Mouse (Mus musculus): ENCODE data around the gene Wdr53.
"Not testable (repeated sequence)": the region's sequence is repeated elsewhere in the genome, so short reads cannot be mapped to it uniquely, and the experiment has no call there.

Gene Wdr53

GRCm38 (mm10) chr16:32246952-32247370 is at the start of gene Wdr53, which contains the start of gene Fbxo45:
Wdr53 (plus strand) TSS chr16:32247227.
Fbxo45 (minus strand) TSS chr16:32247158.
- DNase-seq (ENCODE audit: low read depth, low spot score), result peak; percentile 92

DNA sequence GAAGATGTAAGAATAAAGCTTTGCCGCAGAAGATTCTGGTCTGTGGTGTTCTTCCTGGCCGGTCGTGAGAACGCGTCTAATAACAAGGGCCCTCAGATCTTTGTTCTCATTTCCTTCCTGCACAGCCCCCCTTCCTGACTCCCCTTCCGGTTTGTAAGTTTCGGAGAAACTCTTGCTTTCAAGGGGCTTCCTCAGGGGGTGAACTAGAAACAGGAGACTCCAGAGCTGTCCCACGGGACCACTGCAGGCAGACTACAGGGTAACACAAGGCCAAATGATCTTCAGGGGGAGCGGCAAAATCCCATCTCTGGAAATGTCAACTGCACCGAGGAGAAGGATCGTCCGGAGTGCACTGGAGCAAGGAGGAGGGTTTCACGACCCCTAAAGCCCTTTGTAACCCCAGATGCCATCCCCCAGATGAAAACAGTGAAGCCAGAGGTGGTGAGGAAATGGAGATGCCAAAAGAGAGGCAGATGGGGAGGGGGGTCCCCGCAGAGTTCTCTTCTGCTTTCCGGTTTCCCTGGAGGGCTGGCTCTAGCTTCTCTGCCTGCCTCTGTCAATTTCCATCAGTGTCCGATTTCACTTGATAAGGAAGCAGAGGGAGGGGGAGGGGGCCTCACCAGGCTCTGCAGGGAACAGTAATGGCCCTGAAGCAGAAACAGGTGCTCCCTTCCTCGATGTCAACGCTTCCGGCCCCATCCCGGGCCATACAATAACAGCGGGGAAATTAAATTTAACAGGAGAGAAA is 46.6 kb upstream of the Wdr53 start:
- no peak for DNase-seq (ENCODE audit: low read depth, low spot score)

- DNase-seq (ENCODE audit: low read depth, low spot score), result no peak
These were observed 46.1 kb upstream of the Wdr53 start for GRCm38 (mm10) chr16:32201004-32201325.

DNA sequence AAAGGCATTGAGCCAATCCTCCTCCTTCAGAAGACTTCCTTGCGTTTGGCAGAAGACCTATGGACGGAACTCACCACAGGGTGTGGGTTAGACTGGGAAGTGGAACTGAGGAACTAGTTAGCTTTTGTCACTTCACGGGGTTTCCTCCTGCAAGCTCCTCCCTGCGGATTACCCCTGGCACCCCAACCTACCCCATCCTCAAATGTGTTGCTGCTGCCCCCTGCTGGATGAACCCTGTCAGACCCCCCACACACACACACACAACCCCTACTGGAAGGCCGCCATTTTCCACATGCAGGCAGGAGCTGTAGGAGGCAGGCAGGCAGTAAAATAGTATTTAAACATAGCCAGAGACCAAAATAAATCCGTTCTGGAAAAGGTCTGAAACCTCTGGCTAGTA is 44.3 kb upstream of the Wdr53 start:
- peak; percentile 3 for DNase-seq (ENCODE audit: low read depth, low spot score)

- DNase-seq (ENCODE audit: low read depth, low spot score), result no peak
These were observed 42.1 kb upstream of the Wdr53 start for GRCm38 (mm10) chr16:32204902-32205301.

DNA sequence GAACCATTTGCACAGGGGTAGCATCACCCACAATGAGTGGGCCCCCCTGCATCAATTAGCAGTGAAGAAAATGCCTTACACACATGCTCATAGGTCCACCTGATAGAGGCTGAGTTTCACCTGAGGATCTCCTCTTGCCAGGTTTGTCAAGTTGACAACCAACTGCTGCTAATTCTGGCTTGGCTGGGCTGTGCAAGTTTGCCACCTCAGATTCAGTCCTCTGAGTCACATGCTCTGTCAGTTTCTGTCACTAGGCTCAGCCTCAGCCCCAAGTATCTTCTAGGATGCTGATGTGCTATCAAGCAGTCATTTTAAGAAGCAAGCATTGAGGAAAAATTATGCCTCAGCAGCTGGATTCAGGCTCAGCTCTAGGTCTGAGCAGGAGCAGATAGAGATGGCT is 32.9 kb upstream of the Wdr53 start:
- DNase-seq (ENCODE audit: low read depth, low spot score), result no peak

- no peak for DNase-seq (ENCODE audit: low read depth, low spot score)
These were observed 32.0 kb upstream of the Wdr53 start for GRCm38 (mm10) chr16:32214804-32215576.

DNA sequence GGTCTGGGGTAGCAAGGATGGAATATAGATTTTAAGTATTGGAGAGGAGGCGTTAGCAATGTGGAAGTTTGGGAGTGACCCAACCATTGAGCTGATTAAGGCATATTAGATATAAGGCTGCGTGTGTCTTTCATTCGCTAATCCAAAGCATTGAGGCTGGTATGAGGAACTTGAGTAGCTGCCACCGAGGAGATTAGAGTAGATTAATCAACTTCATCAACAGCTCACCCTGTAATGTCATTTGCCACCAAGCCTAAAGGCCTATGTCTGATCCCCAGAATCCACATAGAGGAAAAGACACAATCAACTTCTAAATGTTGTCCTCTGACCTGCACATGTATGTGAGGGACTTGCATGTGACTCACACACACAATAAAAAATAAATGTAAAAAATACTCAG is 25.2 kb upstream of the Wdr53 start:
- DNase-seq (ENCODE audit: low read depth, low spot score), result no peak

DNA sequence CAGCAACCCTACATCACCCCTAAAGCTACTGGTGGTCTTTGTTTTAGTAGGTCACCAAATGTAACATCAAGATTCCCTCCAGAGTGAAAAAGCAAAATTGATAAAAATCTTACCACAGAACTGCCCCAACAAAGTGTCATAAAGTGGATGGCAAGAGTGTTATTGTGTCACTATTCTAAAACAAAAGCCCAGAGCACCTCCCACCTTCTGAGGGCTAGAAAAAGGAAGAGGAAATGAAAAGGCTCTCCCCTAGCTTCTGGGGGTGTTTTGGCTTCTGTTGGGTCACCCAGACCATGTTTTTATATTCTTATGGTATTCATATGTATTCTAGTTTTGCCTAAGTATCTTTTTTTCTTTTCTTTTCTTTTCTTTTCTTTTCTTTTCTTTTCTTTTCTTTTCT is 24.6 kb upstream of the Wdr53 start:
- DNase-seq (ENCODE audit: low read depth, low spot score), result no peak

DNA sequence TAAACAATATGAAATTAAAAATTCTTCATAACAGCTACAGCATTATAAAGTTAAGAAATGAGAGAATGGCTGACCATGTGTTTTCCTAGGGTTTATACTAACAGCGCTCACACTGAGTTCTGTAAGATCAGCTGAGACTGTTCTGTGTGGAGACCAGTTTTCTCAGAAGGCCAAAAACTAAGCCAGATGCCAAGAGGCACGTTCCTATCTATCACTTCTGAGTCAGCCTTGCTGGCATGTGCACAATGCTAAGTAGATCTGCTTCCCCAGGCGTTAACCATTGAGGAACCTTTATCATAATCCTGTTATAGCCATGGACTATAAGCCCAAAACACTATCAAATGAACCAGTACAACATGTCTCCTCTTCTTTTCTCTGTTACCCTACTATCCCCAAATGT is 15.0 kb upstream of the Wdr53 start:
- not testable (repeated sequence) for DNase-seq (ENCODE audit: low read depth, low spot score)

DNA sequence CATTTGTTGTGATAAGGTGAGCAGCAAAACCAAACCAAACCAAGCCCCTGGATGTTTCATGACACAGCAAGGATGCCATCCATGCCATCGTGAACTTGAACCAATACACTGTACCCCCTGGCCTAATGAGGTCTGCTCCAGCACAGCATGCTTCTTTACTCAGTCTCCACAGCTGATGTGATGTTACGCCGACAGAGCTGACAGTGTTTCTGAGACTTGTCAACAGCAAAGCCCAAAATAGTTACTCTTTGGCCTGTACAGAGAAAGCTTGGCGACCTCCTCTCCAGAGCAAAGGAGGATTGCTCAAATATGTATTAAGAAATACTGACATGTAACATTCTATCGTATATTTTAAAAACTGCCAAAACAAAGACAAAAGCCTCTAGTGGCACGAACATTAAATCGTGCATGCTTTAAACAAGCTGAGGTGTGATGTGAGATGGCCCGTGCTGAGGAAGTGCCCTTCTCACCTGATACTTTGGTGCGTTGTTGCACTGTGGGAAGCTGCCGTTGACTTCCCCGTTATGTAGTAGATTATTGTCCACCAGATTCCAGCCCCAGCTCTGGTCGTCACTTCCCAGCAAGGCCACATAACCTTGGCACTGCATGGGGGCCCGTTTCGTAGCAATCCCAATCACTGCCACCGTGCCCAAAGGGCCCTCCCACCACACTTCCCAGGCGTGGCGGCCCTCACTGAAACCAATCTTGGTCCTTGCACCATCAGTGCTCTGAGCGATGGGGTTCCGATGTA is 8.9 kb upstream of the Wdr53 start:
- DNase-seq (ENCODE audit: low read depth, low spot score), result no peak

DNA sequence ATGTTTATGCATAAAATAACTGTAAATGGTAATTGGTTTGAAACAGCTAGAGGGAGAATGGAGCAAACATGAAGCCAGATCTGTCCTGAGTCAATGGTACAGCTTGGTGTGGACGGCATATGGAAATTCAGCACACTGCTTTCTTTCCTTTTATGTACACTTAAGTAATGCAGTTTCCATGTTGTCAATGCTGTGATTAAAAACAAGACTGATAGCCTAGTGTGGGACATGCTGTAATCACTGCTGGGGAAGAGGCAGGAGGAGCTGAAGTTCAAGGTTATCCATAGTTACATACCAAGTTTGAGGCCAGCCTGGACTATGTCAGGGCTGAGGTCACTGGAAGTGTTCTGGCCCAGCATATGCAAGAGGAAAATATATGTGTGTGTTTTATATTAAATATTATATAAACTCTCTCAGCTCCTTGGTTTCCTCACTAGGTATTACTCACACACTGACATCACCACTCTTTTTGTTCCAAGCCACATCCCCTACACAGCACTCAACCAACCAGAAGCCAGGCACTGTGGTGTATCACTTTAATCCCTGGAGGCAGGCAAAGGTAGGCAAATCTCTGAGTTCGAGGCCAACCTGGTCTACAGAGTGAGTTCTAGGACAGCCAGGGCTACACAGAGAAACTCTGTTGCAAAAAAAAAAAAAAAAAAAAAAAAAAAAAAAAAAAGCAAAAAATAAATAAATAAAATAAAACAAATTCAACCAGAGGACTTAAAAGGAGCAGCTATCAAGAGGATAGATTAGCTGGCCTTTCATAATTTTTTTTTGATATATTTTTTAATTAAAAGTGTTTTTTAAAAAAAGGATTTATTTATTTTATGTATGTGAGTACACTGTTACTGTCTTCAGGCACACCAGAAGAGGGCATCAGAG is 7.4 kb upstream of the Wdr53 start:
- DNase-seq (ENCODE audit: low read depth, low spot score), result no peak

DNA sequence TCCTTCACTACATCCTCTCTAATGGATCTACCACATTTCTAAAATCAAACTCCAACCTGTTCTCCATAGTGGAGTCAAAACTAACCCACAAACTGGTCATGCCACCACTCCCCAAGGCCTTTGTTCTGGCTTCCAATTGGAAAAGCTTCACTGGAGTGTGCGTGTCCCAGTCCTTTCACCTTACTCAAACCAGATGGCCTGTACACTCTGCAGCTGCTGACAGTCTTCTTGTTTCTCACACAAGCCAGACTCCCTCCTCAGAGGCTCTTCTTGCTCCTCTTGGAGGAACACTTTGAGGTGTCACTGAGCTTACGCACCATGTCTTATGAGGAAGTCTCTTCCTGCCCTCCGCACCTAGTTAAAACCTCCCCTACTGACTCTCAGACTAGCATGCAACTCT is 3.1 kb upstream of the Wdr53 start:
- no peak for DNase-seq (ENCODE audit: low read depth, low spot score)

GRCm38 (mm10) chr16:32246351-32246791 is 656 bp upstream of the Wdr53 start:
- DNase-seq (ENCODE audit: low read depth, low spot score), result peak; percentile 44

DNA sequence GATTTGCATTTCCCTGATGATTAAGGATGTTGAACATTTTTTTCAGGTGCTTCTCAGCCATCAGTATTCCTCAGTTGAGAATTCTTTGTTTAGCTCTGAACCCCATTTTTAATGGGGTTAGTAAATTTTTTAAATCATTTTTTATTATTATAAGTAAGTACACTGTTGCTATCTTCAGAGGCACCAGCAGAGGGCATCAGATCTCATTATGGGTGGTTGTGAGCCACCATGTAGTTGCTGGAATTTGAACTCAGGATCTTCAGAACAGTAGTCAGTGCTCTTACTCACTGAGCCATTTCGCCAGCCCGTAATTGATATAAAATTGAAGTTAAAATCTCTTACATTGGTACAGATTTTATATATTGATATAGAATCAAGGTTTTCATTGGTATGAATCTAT is 17.2 kb downstream of the Wdr53 start:
- not testable (repeated sequence) for DNase-seq (ENCODE audit: low read depth, low spot score)

DNA sequence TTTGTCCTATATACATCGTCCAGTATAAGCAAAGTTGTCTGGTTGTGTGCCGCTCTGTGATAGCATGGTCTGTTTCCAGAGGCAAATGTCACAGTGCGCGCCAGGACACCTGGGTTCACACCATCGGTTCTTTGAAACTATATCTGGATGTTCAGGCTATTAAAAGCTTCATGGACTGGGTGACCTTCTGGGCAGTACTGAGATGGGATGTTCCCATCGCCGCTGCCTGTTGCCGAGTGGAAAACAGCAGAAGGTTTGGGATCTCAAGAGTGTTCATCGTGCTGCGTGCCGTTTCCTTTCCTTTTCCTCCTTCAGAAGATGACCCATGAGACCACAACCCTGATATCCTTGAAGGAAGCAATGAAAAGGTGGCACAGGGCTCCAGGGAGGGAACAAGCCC is 24.3 kb downstream of the Wdr53 start, which contains the start of gene Smco1:
Gene Smco1, plus strand, starts transcription at position 178 of the 400 bp plus-strand sequence.
- no peak for DNase-seq (ENCODE audit: low read depth, low spot score)

- peak; percentile 31 for DNase-seq (ENCODE audit: low read depth, low spot score)
These were observed 26.3 kb downstream of the Wdr53 start for GRCm38 (mm10) chr16:32273338-32273737.

GRCm38 (mm10) chr16:32275041-32275440 is 28.0 kb downstream of the Wdr53 start:
- DNase-seq (ENCODE audit: low read depth, low spot score), result no peak

DNA sequence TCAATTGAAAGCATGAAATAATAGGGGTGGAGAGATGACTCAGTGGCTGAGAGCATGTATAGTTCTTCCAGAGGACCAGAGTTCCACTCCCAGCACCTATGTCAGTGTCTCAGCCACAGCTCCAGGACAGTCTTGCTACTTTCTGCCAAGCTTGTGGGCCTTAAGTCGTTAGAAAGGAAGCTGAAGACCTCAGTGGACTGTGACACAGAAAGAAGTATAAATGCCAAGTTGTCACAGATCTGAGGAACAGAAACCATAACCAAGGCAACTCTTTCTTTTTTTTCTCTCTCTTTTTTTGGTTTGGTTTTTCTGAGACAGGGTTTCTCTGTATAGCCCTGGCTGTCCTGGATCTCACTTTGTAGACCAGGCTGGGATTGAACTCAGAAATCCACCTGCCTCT is 28.8 kb downstream of the Wdr53 start:
- no peak for DNase-seq (ENCODE audit: low read depth, low spot score)

GRCm38 (mm10) chr16:32277308-32278256 is 30.6 kb downstream of the Wdr53 start, which contains the start of gene Rnf168:
Rnf168 (plus strand) TSS chr16:32277459.
- DNase-seq (ENCODE audit: low read depth, low spot score), result peak; percentile 82
